Mouse (Mus musculus) midbrain, postnatal 0 days (tissue): ENCODE measurements around the gene Pom121. TPM values are rescaled to one million over a fixed set of nuclear protein-coding genes. Genes with fewer than 3 reads are reported as not detected.

Source experiments
- ATAC-seq: fragments of 200-750 bp; cut with Nextera tagmentation; 2 replicates; pipeline ENCODE4 v1.8.0; 2017; ENCODE audit warnings: moderate number of reproducible peaks, mild to moderate bottlenecking, moderate TSS enrichment, moderate library complexity; ENCODE audit not compliant: low FRiP score
- DNase-seq: peaks from one replicate; pipeline ENCODE4 v3.0.0-alpha.2; 2015; ENCODE audit warnings: low spot score
- H3K27ac ChIP-seq: fragments of 300-500 bp; sonication (generic); 2 replicates; pipeline ENCODE4 v1.5.1; 2014; ENCODE audit warnings: low read depth, mild to moderate bottlenecking, low read length, mixed read lengths
- H3K27me3 ChIP-seq: fragments of 300-500 bp; sonication (generic); 2 replicates; pipeline ENCODE4 v1.6.1; 2014; ENCODE audit warnings: low read length, control low read depth, mixed read lengths; ENCODE audit not compliant: insufficient read depth
- H3K36me3 ChIP-seq: fragments of 300-500 bp; sonication (generic); 2 replicates; pipeline ENCODE4 v1.6.1; 2014; ENCODE audit warnings: low read length, control low read depth, mixed read lengths; ENCODE audit not compliant: insufficient read depth
- H3K4me1 ChIP-seq: fragments of 300-500 bp; sonication (generic); 2 replicates; pipeline ENCODE4 v1.6.1; 2014; ENCODE audit warnings: mild to moderate bottlenecking, control low read depth, antibody characterized with exemption, low read length, mixed read lengths; ENCODE audit not compliant: insufficient read depth
- H3K4me2 ChIP-seq: fragments of 300-500 bp; sonication (generic); 2 replicates; pipeline ENCODE4 v1.6.1; 2014; ENCODE audit warnings: low read depth, mild to moderate bottlenecking, low read length, mixed read lengths; ENCODE audit not compliant: poor library complexity, severe bottlenecking
- H3K4me3 ChIP-seq: fragments of 300-500 bp; sonication (generic); 2 replicates; pipeline ENCODE4 v1.5.1; 2014; ENCODE audit warnings: low read depth, mild to moderate bottlenecking, low read length, moderate library complexity
- H3K9ac ChIP-seq: fragments of 300-500 bp; sonication (generic); replicated peaks from 2 replicates; pipeline ENCODE4 v1.6.1; 2014; ENCODE audit warnings: mild to moderate bottlenecking, low read length, moderate library complexity, mixed read lengths; ENCODE audit not compliant: poor library complexity, severe bottlenecking
- H3K9me3 ChIP-seq: fragments of 300-500 bp; sonication (generic); 2 replicates; pipeline ENCODE4 v1.6.1; 2016; ENCODE audit warnings: low read length, control low read depth
- CTCF ChIP-seq: IDR thresholded peaks from 2 replicates; pipeline ENCODE4 v1.5.1; 2016; ENCODE audit warnings: antibody characterized with exemption, mild to moderate bottlenecking
- WGBS: fragments of 180-500 bp; shearing (Covaris S2); extraction: QIAGEN DNeasy Blood & Tissue Kit; methylation state at CpG from one replicate; pipeline ENCODE4 v1.1.7; 2014; 5-methylcytosine and 5-hydroxymethylcytosine counted together
- polyA plus RNA-seq: library from polyadenylated mRNA; unstranded; fragments of >200 nt; fragmentation: Nextera tagmentation; extraction: Ambion mirVana; gene quantifications from 2 replicates; pipeline ENCODE4 v1.2.1, GENCODE M21; 2015
- total RNA-seq: library from RNA; depleted of rRNA; stranded (reverse); fragments of >200 nt; gene quantifications from 2 replicates; pipeline ENCODE4 v1.2.3, GENCODE M21; 2014; rRNA removed

Pom121 gene
- total RNA-seq, result 12.4 and 12.8 TPM in 2 replicates
- 6.7 and 8.5 TPM in 2 replicates for polyA plus RNA-seq

DNA sequence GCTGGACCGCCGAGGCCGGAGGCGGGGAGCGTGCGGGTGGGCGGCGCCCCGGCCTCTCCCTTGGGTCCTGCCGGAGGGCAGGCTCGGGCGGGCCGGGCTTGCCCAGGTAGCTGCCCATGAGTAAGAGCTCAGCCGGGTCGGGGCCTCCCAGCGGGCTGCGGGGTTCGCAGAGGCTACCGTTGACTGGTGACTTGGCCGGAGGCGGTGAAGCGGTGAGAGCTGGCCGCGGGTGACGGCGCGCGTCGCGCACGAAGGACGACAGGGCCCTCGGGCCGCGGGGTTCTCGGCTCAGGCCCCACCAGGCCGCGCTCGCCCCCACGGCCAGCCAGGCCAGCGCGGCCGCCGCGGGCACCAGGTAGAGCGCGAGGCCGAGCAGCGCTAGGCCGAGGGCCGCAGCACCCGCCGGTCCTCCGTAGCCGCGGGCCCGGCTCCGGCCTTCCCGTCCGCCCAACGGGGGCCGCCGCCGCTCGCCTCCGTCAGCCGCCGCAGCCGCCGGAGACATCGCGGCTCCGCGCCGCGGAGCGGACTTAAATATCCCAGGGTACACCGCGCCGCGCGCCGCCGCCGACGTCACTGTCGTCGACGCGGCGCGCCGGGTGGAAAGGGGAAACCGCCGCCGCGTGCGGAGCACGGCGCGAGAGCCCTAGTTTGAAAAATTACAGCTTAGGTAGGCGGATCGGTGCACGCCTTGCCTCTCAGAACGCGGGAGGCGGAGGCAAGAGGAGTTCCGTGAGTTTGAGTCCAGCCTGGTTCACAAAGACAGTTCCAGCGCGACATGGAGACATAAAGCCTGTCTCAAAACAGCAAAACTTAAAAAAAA lies at the start of gene Pom121:
Gene Pom121, minus strand, starts transcription at position 543 of the 820 bp plus-strand sequence.
- no peaks in the 10 kb centered on the region for H3K9me3 ChIP-seq
- H3K36me3 ChIP-seq, result peaks cover 25% of the 10 kb centered on the region
- no peaks in the 10 kb centered on the region for H3K27me3 ChIP-seq
- no peaks in the 10 kb centered on the region for H3K4me1 ChIP-seq
- peak within 1 kb of the TSS; percentile 96 for H3K4me3 ChIP-seq
- ATAC-seq (peak; percentile 89), DNase-seq (peak; percentile 93)
- no peak for TF ChIP-seq CTCF
- H3K9ac ChIP-seq, result peak within 1 kb of the TSS; percentile 97
- WGBS, result under 1% methylated on average over 84 of the region's 110 CpGs
- H3K27ac ChIP-seq, result peak within 1 kb of the TSS; percentile 78
- peak within 1 kb of the TSS; percentile 79 for H3K4me2 ChIP-seq

GRCm38 (mm10) chr5:135442430-135442829 lies 48.1 kb upstream of the Pom121 start:
- Histone ChIP-seq H3K4me2 (no peak overlapping the region), H3K4me1 (no peaks in the 10 kb centered on the region), H3K36me3 (peaks cover 48% of the 10 kb centered on the region), H3K9ac (no peak overlapping the region), H3K4me3 (no peak overlapping the region), H3K27me3 (no peaks in the 10 kb centered on the region), H3K9me3 (no peaks in the 10 kb centered on the region), H3K27ac (no peak overlapping the region)
- DNase-seq, result peak; percentile 3
- ATAC-seq, result no peak
- 77% methylated on average over 7 of the region's 7 CpGs for WGBS
- TF ChIP-seq CTCF, result no peak

GRCm38 (mm10) chr5:135435039-135435438 lies 40.7 kb upstream of the Pom121 start:
- H3K4me1 ChIP-seq, result no peaks in the 10 kb centered on the region
- ATAC-seq (no peak), DNase-seq (no peak)
- H3K36me3 ChIP-seq, result peaks cover 56% of the 10 kb centered on the region
- no peak overlapping the region for H3K27ac ChIP-seq
- H3K9me3 ChIP-seq, result no peaks in the 10 kb centered on the region
- H3K4me2 ChIP-seq, result no peak overlapping the region
- H3K4me3 ChIP-seq, result no peak overlapping the region
- H3K27me3 ChIP-seq, result no peaks in the 10 kb centered on the region
- no peak overlapping the region for H3K9ac ChIP-seq
- no peak for TF ChIP-seq CTCF
- 98% methylated on average over 10 of the region's 10 CpGs for WGBS

DNA sequence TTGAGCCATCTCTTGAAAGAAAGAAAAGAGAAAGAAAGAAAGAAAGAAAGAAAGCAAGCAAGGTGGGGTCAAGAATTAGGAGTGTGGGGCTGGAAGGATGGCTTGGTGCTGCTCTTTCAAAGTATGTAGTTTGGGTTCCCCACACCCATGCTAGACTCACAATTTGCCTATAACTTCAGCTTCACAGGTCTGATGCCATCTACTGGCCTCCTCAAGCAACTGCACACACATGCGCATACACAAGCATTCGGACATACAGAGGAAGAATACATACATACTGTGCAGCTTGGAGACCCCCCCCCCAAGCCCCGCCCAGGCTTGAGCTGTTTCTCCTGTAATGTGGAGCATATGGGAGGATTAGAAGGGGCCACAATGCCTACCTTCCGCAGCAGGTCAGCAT lies 39.5 kb upstream of the Pom121 start:
- Histone ChIP-seq H3K27me3 (no peaks in the 10 kb centered on the region), H3K27ac (no peak overlapping the region), H3K4me2 (no peak overlapping the region), H3K36me3 (peaks cover 62% of the 10 kb centered on the region), H3K9me3 (no peaks in the 10 kb centered on the region), H3K4me1 (no peaks in the 10 kb centered on the region), H3K4me3 (no peak overlapping the region), H3K9ac (no peak overlapping the region)
- WGBS, result 97% methylated on average over 4 of the region's 4 CpGs
- TF ChIP-seq CTCF, result peak; percentile 28
- DNase-seq (no peak), ATAC-seq (no peak)

- no peak for TF ChIP-seq CTCF
- H3K4me3 ChIP-seq, result no peak overlapping the region
- H3K4me2 ChIP-seq, result no peak overlapping the region
- DNase-seq (peak; percentile 4), ATAC-seq (no peak)
- no peaks in the 10 kb centered on the region for H3K4me1 ChIP-seq
- H3K36me3 ChIP-seq, result peaks cover 75% of the 10 kb centered on the region
- no peaks in the 10 kb centered on the region for H3K27me3 ChIP-seq
- H3K9me3 ChIP-seq, result no peaks in the 10 kb centered on the region
- no peak overlapping the region for H3K27ac ChIP-seq
- 80% methylated on average over 6 of the region's 6 CpGs for WGBS
- H3K9ac ChIP-seq, result no peak overlapping the region
These were observed 36.8 kb upstream of the Pom121 start for GRCm38 (mm10) chr5:135431111-135431510.

DNA sequence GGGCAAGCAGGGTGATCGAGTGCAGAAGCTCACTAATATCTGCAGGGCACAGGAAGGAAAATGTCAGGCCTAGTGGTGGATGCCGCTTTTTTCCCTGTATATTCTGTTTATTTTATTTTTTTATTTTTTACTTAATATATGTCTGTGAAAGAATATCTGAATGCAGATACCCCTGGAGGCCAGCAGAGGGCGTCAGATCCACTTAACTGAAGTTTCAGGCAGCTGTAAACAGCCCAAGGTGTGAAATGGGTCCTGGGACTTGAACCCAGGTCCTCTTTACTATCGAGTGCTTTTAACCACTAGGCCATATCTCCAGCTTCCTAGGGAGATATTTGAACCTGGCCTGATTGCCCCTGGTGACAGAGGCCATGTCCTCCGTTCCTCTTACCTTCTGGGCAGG lies 34.4 kb upstream of the Pom121 start:
- TF ChIP-seq CTCF, result peak; percentile 68
- Histone ChIP-seq H3K4me2 (no peak overlapping the region), H3K9me3 (no peaks in the 10 kb centered on the region), H3K36me3 (peaks cover 74% of the 10 kb centered on the region), H3K4me1 (no peaks in the 10 kb centered on the region), H3K9ac (no peak overlapping the region), H3K4me3 (no peak overlapping the region), H3K27ac (no peak overlapping the region), H3K27me3 (no peaks in the 10 kb centered on the region)
- 73% methylated on average over 5 of the region's 5 CpGs for WGBS
- peak; percentile 30 for DNase-seq
- no peak for ATAC-seq
